Mouse (Mus musculus) heart, embryonic 14.5 days (tissue): ENCODE results near the gene Atp4a. TPM values are rescaled to one million over a fixed set of nuclear protein-coding genes. Genes with fewer than 3 reads are reported as not detected.
"Not testable (repeated sequence)": the region's sequence is repeated elsewhere in the genome, so short reads cannot be mapped to it uniquely, and the experiment has no call there.

Experiments
- ATAC-seq: fragments of 200-750 bp; cut with Nextera tagmentation; 2 replicates; pipeline ENCODE4 v1.8.0; 2017; ENCODE audit warnings: low read depth, moderate TSS enrichment; ENCODE audit not compliant: insufficient number of reproducible peaks, insufficient read depth, low FRiP score
- H3K27ac ChIP-seq, 2 experiments: fragments of 200-500 bp in 1 of 2; fragments of 300-500 bp in 1 of 2; sonication (generic) in 1 of 2; replicated peaks in 1 of 2; 2 replicates each; pipeline ENCODE4 v1.5.1; 2012 to 2014; ENCODE audit warnings: low read depth in 2 of 2, low read length in 2 of 2, control low read depth in 1 of 2, mild to moderate bottlenecking in 1 of 2, mixed read lengths in 1 of 2; ENCODE audit not compliant: control insufficient read depth in 1 of 2, insufficient read depth in 1 of 2
- H3K27me3 ChIP-seq: fragments of 300-500 bp; sonication (generic); 2 replicates; pipeline ENCODE4 v1.6.1; 2014; ENCODE audit warnings: mild to moderate bottlenecking, low read length, control low read depth; ENCODE audit not compliant: control insufficient read depth, insufficient read depth
- H3K36me3 ChIP-seq: fragments of 300-500 bp; sonication (generic); 2 replicates; pipeline ENCODE4 v1.6.1; 2014; ENCODE audit warnings: mild to moderate bottlenecking, control low read depth, low read length, mixed read lengths; ENCODE audit not compliant: control insufficient read depth, insufficient read depth
- H3K4me1 ChIP-seq, 2 experiments: fragments of 200-500 bp in 1 of 2; fragments of 300-500 bp in 1 of 2; sonication (generic) in 1 of 2; 2 replicates each; pipeline ENCODE4 v1.6.1; 2012 to 2014; ENCODE audit warnings: low read length in 2 of 2, control low read depth in 1 of 2, mixed read lengths in 1 of 2; ENCODE audit not compliant: control insufficient read depth in 2 of 2, insufficient read depth in 2 of 2
- H3K4me2 ChIP-seq: fragments of 300-500 bp; sonication (generic); 2 replicates; pipeline ENCODE4 v1.6.1; 2014; ENCODE audit warnings: mild to moderate bottlenecking, low read length
- H3K4me3 ChIP-seq, 2 experiments: fragments of 200-500 bp in 1 of 2; fragments of 300-500 bp in 1 of 2; sonication (generic) in 1 of 2; 2 replicates each; pipeline ENCODE4 v1.5.1; 2012 to 2014; ENCODE audit warnings: low read length in 2 of 2, mild to moderate bottlenecking in 2 of 2, control low read depth in 1 of 2, low read depth in 1 of 2, moderate library complexity in 1 of 2; ENCODE audit not compliant: control insufficient read depth in 1 of 2, insufficient read depth in 1 of 2
- H3K9ac ChIP-seq: fragments of 300-500 bp; sonication (generic); 2 replicates; pipeline ENCODE4 v1.6.1; 2014; ENCODE audit warnings: mild to moderate bottlenecking, low read length
- H3K9me3 ChIP-seq: fragments of 300-500 bp; sonication (generic); 2 replicates; pipeline ENCODE4 v1.6.1; 2016; ENCODE audit warnings: low read length, control low read depth; ENCODE audit not compliant: control insufficient read depth
- WGBS: fragments of 180-500 bp; shearing (Covaris S2); extraction: QIAGEN DNeasy Blood & Tissue Kit; methylation state at CpG from one replicate; pipeline ENCODE4 v1.1.7; 2014; 5-methylcytosine and 5-hydroxymethylcytosine counted together
- polyA plus RNA-seq: library from polyadenylated mRNA; unstranded; fragments of >200 nt; fragmentation: Nextera tagmentation; extraction: Ambion mirVana; gene quantifications from 2 replicates; pipeline ENCODE4 v1.2.1, GENCODE M21; 2014

Atp4a gene
- polyA plus RNA-seq, 1 experiment from 2014 or later = 0.42 TPM

- peaks cover 46% of the 10 kb centered on the region for H3K36me3 ChIP-seq
- ATAC-seq, H3K27me3 ChIP-seq, H3K9me3 ChIP-seq: not testable (repeated sequence)
- H3K4me1 ChIP-seq = peaks cover 4 to 17% of the 10 kb centered on the region in 2 experiments
- H3K9ac ChIP-seq = peak overlapping the region; percentile 93
- 22% methylated on average over 19 of the region's 22 CpGs for WGBS
- peak overlapping the region; percentile 94 for H3K4me2 ChIP-seq
- peak overlapping the region; percentile 76 to 89 for H3K4me3 ChIP-seq
- H3K27ac ChIP-seq = peak overlapping the region; percentile 60 to 84
Measured at GRCm38 (mm10) chr7:30730064-30730722, 18.2 kb downstream of the Atp4a start.

DNA sequence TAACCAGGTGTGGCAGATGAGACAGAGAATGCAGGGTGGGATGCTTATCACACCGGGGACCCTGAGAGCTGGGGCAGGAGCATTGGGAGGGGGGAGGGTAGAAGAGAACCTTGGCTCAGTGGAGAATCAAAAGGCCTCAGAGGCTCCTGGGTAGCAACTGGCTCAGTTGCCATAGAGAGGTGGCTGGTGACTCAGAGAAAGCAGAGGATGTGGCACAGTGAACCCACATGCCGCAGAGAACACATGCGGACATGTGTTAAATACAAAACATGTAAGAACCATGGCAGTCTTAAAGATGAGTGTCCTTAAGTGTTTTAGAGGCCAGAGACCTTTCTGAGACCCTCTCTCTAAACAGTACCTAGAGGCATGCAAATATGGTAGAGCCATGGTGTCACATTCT lies 24.2 kb downstream of the Atp4a start:
- 76% methylated on average over 3 of the region's 3 CpGs for WGBS
- Histone ChIP-seq H3K27ac (no peak overlapping the region), H3K9ac (no peak overlapping the region), H3K9me3 (no peaks in the 10 kb centered on the region), H3K4me2 (no peak overlapping the region), H3K36me3 (peaks cover 51% of the 10 kb centered on the region), H3K27me3 (no peaks in the 10 kb centered on the region), H3K4me1 (no peaks in the 10 kb centered on the region), H3K4me3 (no peak overlapping the region)
- ATAC-seq = no peak

DNA sequence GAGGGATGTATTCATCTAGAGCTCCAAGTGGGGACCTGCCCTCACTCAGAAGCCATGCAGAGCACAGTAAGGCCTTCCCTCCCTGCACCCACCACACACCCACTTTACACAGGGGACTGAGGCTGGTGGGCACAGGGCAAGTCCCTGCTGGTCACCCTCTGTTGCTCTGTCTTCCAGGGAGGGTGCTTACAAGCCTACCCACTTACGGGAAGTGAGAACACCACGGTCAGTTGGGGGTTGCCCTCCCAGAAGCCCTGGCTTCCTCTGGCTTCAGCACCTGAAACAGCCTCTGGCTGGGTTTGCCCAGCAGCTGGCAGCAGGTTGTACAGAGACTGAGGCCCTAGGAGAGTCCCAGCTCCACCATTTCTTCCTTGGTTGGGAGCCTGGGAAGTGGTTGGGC lies 30.6 kb downstream of the Atp4a start:
- not testable (repeated sequence) for ATAC-seq, H3K27me3 ChIP-seq, H3K9ac ChIP-seq

DNA sequence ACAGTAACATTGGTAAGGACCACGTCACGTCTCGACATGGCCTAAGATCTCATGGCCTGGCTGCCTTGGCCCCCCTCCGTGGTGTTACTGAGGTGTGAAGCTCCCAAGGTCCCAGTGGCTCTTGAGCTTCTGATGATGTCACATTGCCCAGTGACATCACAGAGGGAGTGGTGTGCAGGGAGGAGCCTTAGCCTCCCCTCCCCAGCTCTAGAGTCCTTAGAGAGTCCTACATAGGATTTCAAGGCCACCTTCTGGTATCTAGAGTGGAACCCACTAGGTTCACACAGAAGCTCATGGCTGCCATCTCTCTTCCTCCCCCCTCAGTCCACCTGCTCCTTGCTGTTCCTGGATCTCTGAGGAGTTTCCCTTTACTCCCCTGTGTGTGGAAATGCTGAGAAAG lies 31.6 kb downstream of the Atp4a start, which contains the start of gene Gapdhs:
Gene Gapdhs (minus strand): TSS at position 65 of the 400 bp plus-strand sequence.
- not testable (repeated sequence) for H3K36me3 ChIP-seq, H3K4me1 ChIP-seq, H3K9ac ChIP-seq, H3K4me3 ChIP-seq, ATAC-seq, H3K27me3 ChIP-seq, H3K9me3 ChIP-seq
- WGBS = 86% methylated on average over 1 of the region's 4 CpGs
- Histone ChIP-seq H3K4me2 (0 out of 2 replicates have a peak within 1 kb of the TSS, but pooled peaks have one; percentile 13), H3K27ac (0 out of 4 replicates have a peak within 1 kb of the TSS, but pooled peaks of 1 of the 2 experiments have one; percentile 2)

More for the DNA sequence above, 30.6 kb downstream of the Atp4a start:
- H3K4me2 ChIP-seq, H3K4me3 ChIP-seq, H3K9me3 ChIP-seq, H3K36me3 ChIP-seq, H3K4me1 ChIP-seq, H3K27ac ChIP-seq: not testable (repeated sequence)
- 83% methylated on average over 2 of the region's 2 CpGs for WGBS

DNA sequence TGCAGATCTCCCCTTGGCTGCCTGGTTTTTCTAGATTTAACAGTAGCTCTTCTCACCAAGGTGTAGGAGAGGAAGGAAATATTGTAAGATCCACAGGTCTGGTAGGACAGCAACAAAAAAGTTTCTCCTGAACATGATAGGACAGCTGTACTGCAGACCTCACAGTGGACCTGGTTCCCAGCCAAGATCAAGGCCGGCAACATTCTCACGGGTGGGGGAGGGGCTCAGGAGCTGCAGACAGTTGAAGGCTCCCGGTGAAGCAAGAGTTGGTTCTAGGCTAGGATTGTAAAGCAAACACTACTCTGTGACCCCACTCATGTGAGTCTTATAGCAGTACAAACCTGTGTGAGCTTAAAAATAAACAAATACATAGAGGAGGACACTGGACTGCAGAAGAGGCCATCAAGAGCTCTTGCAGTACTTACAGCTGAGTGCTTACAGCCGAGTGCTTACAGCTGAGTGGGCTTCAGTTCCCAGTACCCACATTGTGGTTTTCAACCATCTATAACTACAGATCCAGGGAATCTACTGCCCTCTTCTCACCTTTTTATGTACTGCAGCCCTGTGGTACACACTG lies 32.1 kb downstream of the Atp4a start:
- 0 out of 2 replicates have a peak overlapping the region, but pooled peaks have one; percentile 13 for H3K4me2 ChIP-seq
- no peak overlapping the region for H3K9ac ChIP-seq
- no peak overlapping the region for H3K4me3 ChIP-seq
- ATAC-seq = no peak
- H3K36me3 ChIP-seq = no peaks in the 10 kb centered on the region
- H3K4me1 ChIP-seq = peaks cover 7 to 9% of the 10 kb centered on the region in 2 experiments
- H3K27me3 ChIP-seq = no peaks in the 10 kb centered on the region
- 0 out of 4 replicates have a peak overlapping the region, but pooled peaks of 1 of the 2 experiments have one; percentile 2 for H3K27ac ChIP-seq
- 31% methylated on average over 4 of the region's 4 CpGs for WGBS
- H3K9me3 ChIP-seq = no peaks in the 10 kb centered on the region

- 83% methylated on average over 7 of the region's 7 CpGs for WGBS
Measured at GRCm38 (mm10) chr7:30747525-30748204, 35.7 kb downstream of the Atp4a start.

GRCm38 (mm10) chr7:30749824-30750606 lies 38.0 kb downstream of the Atp4a start:
- no peaks in the 10 kb centered on the region for H3K4me1 ChIP-seq
- 69% methylated on average over 13 of the region's 13 CpGs for WGBS
- H3K4me2 ChIP-seq = no peak overlapping the region
- no peak overlapping the region for H3K9ac ChIP-seq
- no peak for ATAC-seq
- no peak overlapping the region for H3K27ac ChIP-seq
- no peaks in the 10 kb centered on the region for H3K36me3 ChIP-seq
- no peak overlapping the region for H3K4me3 ChIP-seq
- H3K27me3 ChIP-seq = no peaks in the 10 kb centered on the region
- H3K9me3 ChIP-seq = peaks cover 7% of the 10 kb centered on the region; the same call in 1 of the 2 replicates

More at GRCm38 (mm10) chr7:30747525-30748204, 35.7 kb downstream of the Atp4a start:
- no peak overlapping the region for H3K9ac ChIP-seq
- H3K9me3 ChIP-seq = no peaks in the 10 kb centered on the region
- H3K27ac ChIP-seq = no peak overlapping the region
- no peak for ATAC-seq
- no peak overlapping the region for H3K4me3 ChIP-seq
- H3K4me2 ChIP-seq = no peak overlapping the region
- no peaks in the 10 kb centered on the region for H3K36me3 ChIP-seq
- H3K27me3 ChIP-seq = no peaks in the 10 kb centered on the region
- H3K4me1 ChIP-seq = peaks cover 7 to 9% of the 10 kb centered on the region in 2 experiments
